Mouse (Mus musculus): ENCODE results near the gene Smim20. TPM values are rescaled to one million over a fixed set of nuclear protein-coding genes. Genes with fewer than 3 reads are reported as not detected.

Smim20 gene
- polyA plus RNA-seq, 1 experiment, result not detected

DNA sequence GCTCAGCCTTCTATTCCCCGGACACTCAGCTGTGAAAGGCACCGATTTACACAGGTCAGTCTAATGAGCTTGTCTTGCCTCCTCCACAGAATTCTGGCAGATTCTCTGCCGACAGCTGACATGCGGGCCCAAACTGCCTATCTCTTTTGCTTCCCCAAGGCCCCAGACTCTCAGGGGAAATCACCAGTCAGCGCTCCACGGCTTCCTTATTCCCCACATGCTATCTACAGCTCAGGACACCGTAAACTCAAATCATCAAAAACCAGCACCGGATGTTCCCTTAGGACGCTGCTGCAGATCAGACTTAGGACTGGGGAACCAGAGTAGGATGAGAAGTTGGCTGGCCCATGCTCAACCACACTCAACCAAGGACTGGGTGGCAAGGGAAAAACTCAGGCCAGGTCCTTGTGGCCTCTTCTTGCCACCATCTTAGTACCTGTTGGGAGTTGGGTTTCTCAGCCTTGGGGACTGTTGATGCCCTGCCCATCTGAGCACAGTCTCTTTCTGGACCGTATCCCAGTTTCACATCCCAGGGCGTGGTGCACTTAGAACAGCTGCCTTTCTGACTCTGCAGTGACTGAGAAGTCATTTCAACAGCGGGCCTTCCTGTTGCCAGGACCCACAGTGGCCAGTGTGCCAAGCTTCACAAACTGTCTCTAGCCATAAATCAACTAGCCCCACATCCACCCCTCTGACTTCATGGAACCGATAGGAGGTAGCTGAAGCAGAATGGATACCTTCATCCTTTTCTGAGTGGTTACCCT lies 47.7 kb downstream of the Smim20 start:
- no peak overlapping the region for H3K27ac ChIP-seq (ENCODE audit: insufficient read depth, low read depth, low read length)
- H3K4me1 ChIP-seq (ENCODE audit: control insufficient read depth, insufficient read depth, low read length), result no peaks in the 10 kb centered on the region
- no peak overlapping the region for H3K4me3 ChIP-seq (ENCODE audit: insufficient read depth, low read depth, low read length)
- TF ChIP-seq CTCF (IDR thresholded peaks at IDR 0.05; ENCODE audit: insufficient read depth, low read depth, low read length), result no peak
- no peak for TF ChIP-seq POLR2A (IDR thresholded peaks at IDR 0.05; ENCODE audit: insufficient read depth, low read depth, low read length)
- WGBS, result 91% methylated on average over 13 of the region's 13 CpGs

GRCm38 (mm10) chr5:53315829-53316228 lies 48.9 kb downstream of the Smim20 start:
- no peak overlapping the region for H3K4me3 ChIP-seq (ENCODE audit: insufficient read depth, low read depth, low read length)
- TF ChIP-seq POLR2A (IDR thresholded peaks at IDR 0.05; ENCODE audit: insufficient read depth, low read depth, low read length) (no peak), CTCF (IDR thresholded peaks at IDR 0.05; ENCODE audit: insufficient read depth, low read depth, low read length) (no peak)
- H3K4me1 ChIP-seq (ENCODE audit: control insufficient read depth, insufficient read depth, low read length), result no peaks in the 10 kb centered on the region
- no peak overlapping the region for H3K27ac ChIP-seq (ENCODE audit: insufficient read depth, low read depth, low read length)
- WGBS, result 75% methylated on average over 2 of the region's 2 CpGs

- TF ChIP-seq CTCF (IDR thresholded peaks at IDR 0.05; ENCODE audit: insufficient read depth, low read depth, low read length) (no peak), POLR2A (IDR thresholded peaks at IDR 0.05; ENCODE audit: insufficient read depth, low read depth, low read length) (no peak)
- Histone ChIP-seq H3K27ac (ENCODE audit: insufficient read depth, low read depth, low read length) (no peak overlapping the region), H3K4me1 (ENCODE audit: control insufficient read depth, insufficient read depth, low read length) (no peaks in the 10 kb centered on the region), H3K4me3 (ENCODE audit: insufficient read depth, low read depth, low read length) (no peak overlapping the region)
- 78% methylated on average over 3 of the region's 3 CpGs for WGBS
Observed at GRCm38 (mm10) chr5:53317396-53317795, 50.5 kb downstream of the Smim20 start.

DNA sequence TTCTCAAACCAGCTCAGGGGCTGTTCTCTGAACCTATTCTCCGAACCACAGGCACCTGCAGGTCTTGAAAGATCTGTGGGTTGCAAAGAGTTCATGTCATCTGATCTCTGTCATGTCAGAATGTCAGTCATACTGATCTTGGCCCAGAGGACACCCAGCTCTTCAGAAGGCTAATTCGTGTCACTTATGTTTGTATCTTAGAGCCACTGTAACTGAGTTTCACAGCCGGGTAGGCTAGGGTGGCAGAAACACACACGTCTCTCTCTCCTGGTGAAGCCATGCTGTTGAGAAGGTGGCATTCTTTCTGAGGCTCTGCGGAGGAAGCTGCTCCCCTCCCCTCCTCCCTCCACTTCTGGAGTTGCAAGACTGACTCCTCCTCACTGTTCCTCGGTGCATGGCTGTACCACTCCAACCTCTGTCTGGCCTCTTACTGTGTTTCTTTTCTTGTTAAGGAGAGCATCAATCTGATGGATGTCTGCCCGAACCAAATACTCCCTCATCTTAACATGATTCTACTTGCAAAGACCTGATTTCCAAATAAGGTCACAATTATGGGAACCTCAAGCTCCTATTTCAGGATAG lies 51.1 kb downstream of the Smim20 start:
- Histone ChIP-seq H3K27ac (ENCODE audit: insufficient read depth, low read depth, low read length) (no peak overlapping the region), H3K4me3 (ENCODE audit: insufficient read depth, low read depth, low read length) (no peak overlapping the region), H3K4me1 (ENCODE audit: control insufficient read depth, insufficient read depth, low read length) (no peaks in the 10 kb centered on the region)
- WGBS, result 88% methylated on average over 7 of the region's 7 CpGs
- TF ChIP-seq POLR2A (IDR thresholded peaks at IDR 0.05; ENCODE audit: insufficient read depth, low read depth, low read length), result no peak
- no peak for TF ChIP-seq CTCF (IDR thresholded peaks at IDR 0.05; ENCODE audit: insufficient read depth, low read depth, low read length)

GRCm38 (mm10) chr5:53320331-53320730 lies 53.4 kb downstream of the Smim20 start:
- TF ChIP-seq POLR2A (IDR thresholded peaks at IDR 0.05; ENCODE audit: insufficient read depth, low read depth, low read length), result no peak
- no peak for TF ChIP-seq CTCF (IDR thresholded peaks at IDR 0.05; ENCODE audit: insufficient read depth, low read depth, low read length)
- 63% methylated on average over 3 of the region's 3 CpGs for WGBS
- Histone ChIP-seq H3K4me1 (ENCODE audit: control insufficient read depth, insufficient read depth, low read length) (peaks cover 5% of the 10 kb centered on the region), H3K4me3 (ENCODE audit: insufficient read depth, low read depth, low read length) (no peak overlapping the region), H3K27ac (ENCODE audit: insufficient read depth, low read depth, low read length) (no peak overlapping the region)

DNA sequence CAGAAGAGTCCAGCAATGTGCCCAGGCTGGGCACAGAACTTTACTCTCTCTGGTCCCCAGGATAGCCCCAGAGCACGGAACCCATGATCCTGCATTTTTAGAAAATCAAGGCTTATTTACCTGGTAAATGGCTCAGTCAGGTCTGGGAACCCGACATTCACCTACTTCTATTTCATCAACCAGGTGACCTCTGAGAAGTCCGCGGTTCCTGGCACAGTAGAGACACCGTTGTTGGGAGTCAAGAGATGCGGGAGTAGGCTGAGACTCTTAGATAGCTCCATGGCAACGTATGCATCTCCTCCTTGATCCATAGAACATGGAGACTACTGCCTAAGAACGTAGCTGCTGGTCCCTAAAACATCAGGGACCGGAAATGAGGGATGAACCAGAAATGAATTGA lies 55.0 kb downstream of the Smim20 start:
- Histone ChIP-seq H3K4me3 (ENCODE audit: insufficient read depth, low read depth, low read length) (no peak overlapping the region), H3K4me1 (ENCODE audit: control insufficient read depth, insufficient read depth, low read length) (peaks cover 7% of the 10 kb centered on the region), H3K27ac (ENCODE audit: insufficient read depth, low read depth, low read length) (no peak overlapping the region)
- no peak for TF ChIP-seq POLR2A (IDR thresholded peaks at IDR 0.05; ENCODE audit: insufficient read depth, low read depth, low read length)
- no peak for TF ChIP-seq CTCF (IDR thresholded peaks at IDR 0.05; ENCODE audit: insufficient read depth, low read depth, low read length)
- 93% methylated on average over 9 of the region's 9 CpGs for WGBS

DNA sequence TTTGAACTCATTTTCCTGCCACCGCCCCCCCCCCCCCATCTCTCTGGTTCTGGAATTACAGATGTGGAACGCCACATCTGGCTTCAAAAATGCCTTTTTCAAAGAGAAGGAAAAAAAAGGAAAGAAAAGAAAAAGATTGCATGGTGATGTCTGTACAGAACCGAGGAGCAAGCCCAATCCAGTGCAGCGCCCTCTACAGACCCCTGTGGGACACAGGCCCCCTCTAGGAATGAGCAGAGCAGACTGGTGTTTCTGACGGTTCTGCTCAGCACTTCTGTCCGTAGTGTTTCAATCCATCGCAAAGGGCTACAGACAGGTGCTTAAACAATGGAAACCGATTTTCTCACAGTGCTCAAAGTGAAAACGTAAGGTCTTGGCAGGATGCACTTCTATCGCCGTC lies 55.6 kb downstream of the Smim20 start:
- WGBS, result 91% methylated on average over 11 of the region's 11 CpGs
- H3K27ac ChIP-seq (ENCODE audit: insufficient read depth, low read depth, low read length), result no peak overlapping the region
- peaks cover 7% of the 10 kb centered on the region for H3K4me1 ChIP-seq (ENCODE audit: control insufficient read depth, insufficient read depth, low read length)
- no peak overlapping the region for H3K4me3 ChIP-seq (ENCODE audit: insufficient read depth, low read depth, low read length)
- TF ChIP-seq CTCF (IDR thresholded peaks at IDR 0.05; ENCODE audit: insufficient read depth, low read depth, low read length) (no peak), POLR2A (IDR thresholded peaks at IDR 0.05; ENCODE audit: insufficient read depth, low read depth, low read length) (no peak)

DNA sequence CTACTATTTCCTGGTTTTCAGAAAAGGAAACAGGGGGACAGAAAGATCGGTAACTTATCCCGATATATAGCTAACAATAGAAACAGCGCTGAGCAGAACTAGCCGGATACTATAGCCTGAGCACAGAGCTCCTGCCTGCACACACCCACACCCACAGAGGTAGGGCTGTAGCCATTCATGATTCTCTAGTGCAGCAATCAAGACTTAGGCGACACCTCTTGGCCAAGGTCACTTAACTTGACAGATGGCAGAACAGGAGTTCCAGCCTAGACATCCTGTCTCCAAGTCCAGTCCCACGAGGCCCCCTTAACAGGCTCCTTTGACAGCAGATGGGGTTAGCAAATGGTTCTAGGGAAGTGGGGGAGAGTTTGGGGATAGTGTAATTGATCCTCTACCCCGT lies 56.2 kb downstream of the Smim20 start:
- Histone ChIP-seq H3K4me3 (ENCODE audit: insufficient read depth, low read depth, low read length) (no peak overlapping the region), H3K4me1 (ENCODE audit: control insufficient read depth, insufficient read depth, low read length) (peaks cover 7% of the 10 kb centered on the region), H3K27ac (ENCODE audit: insufficient read depth, low read depth, low read length) (no peak overlapping the region)
- no peak for TF ChIP-seq POLR2A (IDR thresholded peaks at IDR 0.05; ENCODE audit: insufficient read depth, low read depth, low read length)
- no peak for TF ChIP-seq CTCF (IDR thresholded peaks at IDR 0.05; ENCODE audit: insufficient read depth, low read depth, low read length)
- WGBS, result 86% methylated on average over 7 of the region's 7 CpGs

DNA sequence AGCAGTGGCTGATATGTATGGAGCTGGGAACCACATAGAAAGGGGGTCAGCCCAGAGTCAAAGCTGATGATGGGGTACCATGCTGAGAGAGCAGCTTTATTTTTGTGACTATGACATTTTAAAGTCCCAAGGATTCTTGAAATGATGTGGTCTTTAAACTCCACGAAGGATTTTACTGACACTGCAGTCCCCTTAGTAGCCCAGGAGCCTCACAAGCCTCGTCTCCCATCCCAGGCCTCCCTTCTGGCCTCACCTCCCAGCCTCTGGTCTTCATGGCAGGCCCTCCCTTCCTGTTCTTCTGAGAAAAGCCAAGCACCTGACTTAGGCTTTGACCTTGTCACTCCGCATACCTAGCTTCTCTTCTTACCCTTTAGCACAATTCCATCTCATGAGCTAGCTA lies 57.4 kb downstream of the Smim20 start:
- TF ChIP-seq CTCF (IDR thresholded peaks at IDR 0.05; ENCODE audit: insufficient read depth, low read depth, low read length) (no peak), POLR2A (IDR thresholded peaks at IDR 0.05; ENCODE audit: insufficient read depth, low read depth, low read length) (no peak)
- peaks cover 7% of the 10 kb centered on the region for H3K4me1 ChIP-seq (ENCODE audit: control insufficient read depth, insufficient read depth, low read length)
- no peak overlapping the region for H3K27ac ChIP-seq (ENCODE audit: insufficient read depth, low read depth, low read length)
- WGBS, result 87% methylated on average over 3 of the region's 3 CpGs
- H3K4me3 ChIP-seq (ENCODE audit: insufficient read depth, low read depth, low read length), result no peak overlapping the region

Data from olfactory bulb, adult 2 months (tissue).